29 mouse cellular contexts compared by ENCODE assay signal in genomic region chr7:111459716-111460115, GRCm38 (mm10).
DNase-seq lines count a peak whose midpoint lies in the region; ATAC-seq and TF ChIP-seq lines count a peak whose summit lies in the region.
"Had no signal": no experiment of that assay in that cellular context is flagged by ENCODE, and none has a peak within 500 bp of the region (broad histone marks: within the 10 kb centered on the region; RNA-seq: fewer than 3 reads in every experiment).

No protein-coding gene starts in this region.

- no peak for ATAC-seq in kidney, postnatal 0 days (replicated peaks; ENCODE audit: low FRiP score, low read depth)
- ATAC-seq: forebrain, embryonic 13.5 days; hindbrain, embryonic 16.5 days; intestine, embryonic 16.5 days; midbrain, embryonic 15.5 days had no signal

- no peaks in the 10 kb centered on the region for H3K36me3 ChIP-seq in kidney, postnatal 0 days (ENCODE audit: insufficient read depth, low read length)
- H3K36me3 ChIP-seq in CH12.LX (replicated peaks in 1 of 2; ENCODE audit: control insufficient read depth in 1 of 2, insufficient read depth in 1 of 2, low read length in 1 of 2): no peaks in the 10 kb centered on the region
- H3K36me3 ChIP-seq: embryonic facial prominence, embryonic 10.5 days; embryonic facial prominence, embryonic 15.5 days; hindbrain, embryonic 10.5 days; limb, embryonic 10.5 days; limb, embryonic 15.5 days; liver, embryonic 13.5 days; midbrain, embryonic 15.5 days had no signal

- H3K9ac ChIP-seq in kidney, postnatal 0 days (ENCODE audit: low read depth, low read length): no peak overlapping the region
- no peak overlapping the region for H3K9ac ChIP-seq in CH12.LX (ENCODE audit: insufficient read depth, low read depth)
- H3K9ac ChIP-seq: embryonic facial prominence, embryonic 15.5 days; forebrain, embryonic 13.5 days; limb, embryonic 15.5 days; liver, embryonic 13.5 days; midbrain, embryonic 15.5 days had no signal

- no peak overlapping the region for H3K4me2 ChIP-seq in kidney, postnatal 0 days (ENCODE audit: low read length)
- H3K4me2 ChIP-seq in CH12.LX (ENCODE audit: insufficient read depth, low read depth, poor library complexity, severe bottlenecking): no peak overlapping the region
- H3K4me2 ChIP-seq: embryonic facial prominence, embryonic 15.5 days; forebrain, embryonic 13.5 days; limb, embryonic 15.5 days; liver, embryonic 13.5 days; midbrain, embryonic 15.5 days had no signal

- no peak for TF ChIP-seq EP300 in CH12.LX (IDR thresholded peaks at IDR 0.05; ENCODE audit: low read length)

- H3K27me3 ChIP-seq in kidney, postnatal 0 days (ENCODE audit: insufficient read depth, low read length): no peaks in the 10 kb centered on the region
- no peaks in the 10 kb centered on the region for H3K27me3 ChIP-seq in CH12.LX (replicated peaks)
- H3K27me3 ChIP-seq: embryonic facial prominence, embryonic 15.5 days; forebrain, embryonic 13.5 days; limb, embryonic 15.5 days; liver, embryonic 13.5 days; midbrain, embryonic 15.5 days had no signal

- H3K4me3 ChIP-seq in kidney, postnatal 0 days (replicated peaks; ENCODE audit: low read depth, low read length): no peak overlapping the region
- no peak overlapping the region for H3K4me3 ChIP-seq in CH12.LX (replicated peaks in 1 of 3; ENCODE audit: low read depth in 2 of 3, low read length in 2 of 3, poor library complexity in 1 of 3)
- H3K4me3 ChIP-seq: embryonic facial prominence, embryonic 10.5 days; embryonic facial prominence, embryonic 15.5 days; forebrain, embryonic 13.5 days; hindbrain, embryonic 10.5 days; limb, embryonic 10.5 days; limb, embryonic 15.5 days; liver, embryonic 13.5 days; midbrain, embryonic 15.5 days had no signal

- H3K9me3 ChIP-seq in kidney, postnatal 0 days (replicated peaks; ENCODE audit: low read length): no peaks in the 10 kb centered on the region
- H3K9me3 ChIP-seq in CH12.LX (replicated peaks; ENCODE audit: low read length): peaks cover 2% of the 10 kb centered on the region
- H3K9me3 ChIP-seq: embryonic facial prominence, embryonic 10.5 days; embryonic facial prominence, embryonic 15.5 days; forebrain, embryonic 13.5 days; hindbrain, embryonic 10.5 days; limb, embryonic 10.5 days; limb, embryonic 15.5 days; liver, embryonic 13.5 days; midbrain, embryonic 15.5 days had no signal

- peak; percentile 48; the same call in 1 of the 2 replicates for TF ChIP-seq CTCF in kidney, postnatal 0 days (IDR thresholded peaks at IDR 0.05; ENCODE audit: low read depth)
- TF ChIP-seq CTCF in CH12.LX (conservative IDR thresholded peaks at IDR 0.05 in 1 of 2, IDR thresholded peaks at IDR 0.05 in 1 of 2; ENCODE audit: low read depth in 2 of 2, low read length in 2 of 2): peak in 1 of 2 experiments; percentile 43; a peak in 2 of 4 replicates

- peak; percentile 19 for DNase-seq in embryo, embryonic 10.5 days (ENCODE audit: low spot score)
- DNase-seq in embryo, embryonic 9.5 days (ENCODE audit: extremely low spot score): no peak
- DNase-seq in kidney, postnatal 0 days (ENCODE audit: low spot score): no peak
- DNase-seq in kidney, postnatal 4 days: no peak
- no peak for DNase-seq in CH12.LX (ENCODE audit: extremely low read depth)
- peak; percentile 24 for DNase-seq in R1 (ENCODE audit: low read depth, low spot score)
- no peak for DNase-seq in frontal cortex, postnatal 10 days (ENCODE audit: low spot score in 2 of 2)
- no peak for DNase-seq in cerebellum, postnatal 25 days
- DNase-seq: adrenal gland, postnatal 10 days; cerebellum, adult 8-10 months; cerebellum, postnatal 36 days; gastrocnemius, postnatal 36 days; heart, postnatal 14 days; kidney, adult 9 months; kidney, postnatal 14 days; liver, embryonic 13.5 days; lung, adult 18-20 months; lung, postnatal 10 days; right cerebral cortex, postnatal 4 days; thymus, postnatal 14 days had no signal

- H3K79me2 ChIP-seq in CH12.LX (replicated peaks; ENCODE audit: control insufficient read depth, extremely low read depth, insufficient read depth, poor library complexity, severe bottlenecking): no peaks in the 10 kb centered on the region

- WGBS in kidney, postnatal 0 days: 82% methylated on average over 4 of the region's 4 CpGs

- TF ChIP-seq RAD21 in CH12.LX (IDR thresholded peaks at IDR 0.05; ENCODE audit: low read depth, low read length): no peak; the same call in none of the 2 replicates

- H3K27ac ChIP-seq in kidney, postnatal 0 days: no peak overlapping the region
- H3K27ac ChIP-seq in CH12.LX (ENCODE audit: insufficient read depth, low read depth): no peak overlapping the region
- H3K27ac ChIP-seq: embryonic facial prominence, embryonic 10.5 days; embryonic facial prominence, embryonic 15.5 days; forebrain, embryonic 13.5 days; hindbrain, embryonic 10.5 days; limb, embryonic 10.5 days; limb, embryonic 15.5 days; liver, embryonic 13.5 days; midbrain, embryonic 15.5 days had no signal

- no peak for TF ChIP-seq POLR2A in CH12.LX (IDR thresholded peaks at IDR 0.05; ENCODE audit: low read depth, low read length)

- in situ Hi-C loops in CH12.LX (cut with MboI; ENCODE audit: low pct_ligation_motif_present, low pct_unique_long_range_greater_than_20kb, low sequenced_read_pairs): no loop called here

- dilution Hi-C loops in CH12.LX (cut with MboI; ENCODE audit: extremely low pct_ligation_motif_present, extremely low pct_unique_long_range_greater_than_20kb, low sequenced_read_pairs): no loop called here

- no peaks in the 10 kb centered on the region for H3K4me1 ChIP-seq in kidney, postnatal 0 days (replicated peaks; ENCODE audit: insufficient read depth, low read length)
- H3K4me1 ChIP-seq in CH12.LX (ENCODE audit: control insufficient read depth in 1 of 2, insufficient read depth in 2 of 2): peaks cover 0 to 21% of the 10 kb centered on the region in 2 experiments; a peak in 2 of 4 replicates
- H3K4me1 ChIP-seq: embryonic facial prominence, embryonic 10.5 days; embryonic facial prominence, embryonic 15.5 days; forebrain, embryonic 13.5 days; hindbrain, embryonic 10.5 days; limb, embryonic 10.5 days; limb, embryonic 15.5 days; liver, embryonic 13.5 days; midbrain, embryonic 15.5 days had no signal

TF ChIP-seq in CH12.LX, 34 proteins besides CTCF, POLR2A, EP300 and RAD21:
- TF ChIP-seq SMC3 (IDR thresholded peaks at IDR 0.05; ENCODE audit: low read depth, low read length) (peak; percentile 46), BHLHE40 (IDR thresholded peaks at IDR 0.05; ENCODE audit: low read depth, low read length) (no peak)

Comparison
In these comparisons a context has a peak if more than half of its experiments do, and no peak if none do; other contexts are left out.
1. DNase-seq: peak in embryo, embryonic 10.5 days (single experiment) and R1 (single experiment); none in embryo, embryonic 9.5 days (single experiment), kidney, postnatal 0 days (single experiment), kidney, postnatal 4 days (0 of 2), CH12.LX (single experiment), frontal cortex, postnatal 10 days (0 of 2) and cerebellum, postnatal 25 days (0 of 2).